Mouse (Mus musculus) embryo, embryonic 11 days (tissue): ENCODE results near the gene Ell.
A peak's percentile ranks its signal among the peaks of the same experiment; 100 is the strongest.
"Not testable (repeated sequence)": the region's sequence is repeated elsewhere in the genome, so short reads cannot be mapped to it uniquely, and the experiment has no call there.

Experiments
- DNase-seq: peaks from one replicate; pipeline ENCODE4 v3.0.0-alpha.2; 2015

Ell gene

DNA sequence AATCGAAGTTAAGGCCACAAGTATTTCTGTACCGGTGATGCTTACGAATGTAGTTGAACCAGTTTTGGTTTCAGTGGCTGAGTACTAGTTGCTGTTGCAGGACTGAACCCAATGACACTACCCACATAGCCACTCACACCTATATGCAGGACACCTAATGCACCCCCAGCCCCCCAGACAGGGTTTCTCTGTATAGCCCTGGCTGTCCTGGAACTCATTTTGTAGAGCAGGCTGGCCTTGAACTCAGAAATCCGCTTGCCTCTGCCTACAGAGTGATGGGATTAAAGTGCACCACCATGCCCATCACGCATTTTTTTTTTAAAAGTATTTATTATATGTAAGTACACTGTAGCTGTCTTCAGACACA, 32.2 kb upstream of the Ell start:
- DNase-seq = no peak

DNA sequence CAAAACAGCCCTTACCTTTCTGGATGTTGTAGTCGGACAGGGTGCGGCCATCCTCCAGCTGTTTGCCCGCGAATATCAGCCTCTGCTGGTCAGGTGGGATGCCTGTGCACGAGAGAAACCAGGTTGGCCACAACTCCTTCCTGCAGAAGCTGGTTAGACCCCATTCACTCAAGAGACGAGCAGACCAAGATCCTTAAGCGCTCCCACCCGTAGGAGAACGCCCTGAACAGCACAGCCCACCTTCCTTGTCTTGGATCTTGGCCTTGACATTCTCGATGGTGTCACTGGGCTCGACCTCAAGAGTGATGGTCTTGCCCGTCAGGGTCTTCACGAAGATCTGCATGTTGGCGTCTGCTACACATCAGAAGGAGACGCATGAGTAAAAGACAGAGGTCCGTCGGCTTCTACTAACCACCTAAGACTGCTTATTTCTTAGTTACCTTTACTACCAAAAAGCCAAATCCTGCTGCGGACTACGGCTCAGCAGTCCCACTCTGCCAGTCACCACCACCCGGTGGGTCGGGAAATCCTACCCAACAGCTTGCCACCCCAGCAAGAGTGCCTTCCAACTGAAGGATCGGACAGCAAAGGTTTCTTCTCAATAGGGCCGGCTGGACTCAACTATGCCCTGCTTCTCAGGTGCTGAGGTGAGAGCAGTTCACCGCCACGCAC, 29.8 kb upstream of the Ell start:
- no peak for DNase-seq

DNA sequence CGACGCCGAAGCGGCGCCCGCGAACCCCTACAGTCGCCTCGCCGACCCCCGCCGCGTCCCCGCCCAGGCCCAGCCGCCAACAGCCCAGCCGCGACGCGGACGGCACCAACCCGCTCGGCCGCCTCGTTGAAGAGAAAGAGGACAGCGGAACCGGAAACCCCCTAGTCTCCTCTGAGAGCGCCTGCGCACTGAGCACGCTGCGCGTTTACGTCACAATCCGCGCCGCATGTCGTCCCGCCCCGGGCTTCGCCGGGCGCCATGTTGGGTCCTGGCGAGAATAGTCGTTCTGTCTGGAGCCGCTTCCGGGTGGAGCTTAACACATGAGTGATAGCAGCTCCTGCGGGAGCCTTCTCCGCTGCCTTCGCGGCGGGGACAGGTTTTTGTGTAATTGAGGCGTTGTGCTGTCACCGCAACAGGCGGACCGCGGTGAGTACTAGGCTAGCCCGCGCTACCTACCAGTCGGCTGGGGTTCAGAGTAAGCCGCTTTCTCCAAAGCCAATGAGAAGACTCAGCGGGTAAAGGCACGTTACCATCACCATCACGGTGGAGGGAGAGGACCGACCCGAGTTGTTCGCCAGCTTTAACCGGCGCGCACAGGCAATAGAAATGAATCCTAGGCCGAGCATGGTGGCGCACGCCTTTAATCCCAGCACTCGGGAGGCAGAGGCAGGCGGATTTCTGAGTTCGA, 28.9 kb upstream of the Ell start, which contains the start of gene Uba52:
Gene Uba52, minus strand, starts transcription at position 574 of the 688 bp plus-strand sequence.
- peak; percentile 99 for DNase-seq

DNA sequence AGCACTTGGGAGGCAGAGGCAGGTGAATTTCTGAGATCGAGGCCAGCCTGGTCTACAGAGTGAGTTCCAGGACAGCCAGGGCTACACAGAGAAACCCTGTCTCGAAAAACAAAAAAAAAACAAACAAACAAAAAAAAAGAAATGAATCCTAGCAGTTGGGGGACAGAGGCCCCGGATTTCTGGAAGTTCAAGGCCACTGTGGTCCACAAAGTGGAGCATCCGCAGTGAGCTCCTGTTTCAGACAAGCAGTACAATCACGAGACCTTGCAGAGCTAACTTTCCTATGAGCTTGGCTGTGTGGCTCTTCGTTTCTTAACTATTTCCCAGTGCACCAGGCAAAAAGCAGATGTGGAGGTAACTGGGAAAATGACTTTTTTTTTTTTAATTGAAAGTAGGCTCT, 28.1 kb upstream of the Ell start:
- DNase-seq = not testable (repeated sequence)

DNA sequence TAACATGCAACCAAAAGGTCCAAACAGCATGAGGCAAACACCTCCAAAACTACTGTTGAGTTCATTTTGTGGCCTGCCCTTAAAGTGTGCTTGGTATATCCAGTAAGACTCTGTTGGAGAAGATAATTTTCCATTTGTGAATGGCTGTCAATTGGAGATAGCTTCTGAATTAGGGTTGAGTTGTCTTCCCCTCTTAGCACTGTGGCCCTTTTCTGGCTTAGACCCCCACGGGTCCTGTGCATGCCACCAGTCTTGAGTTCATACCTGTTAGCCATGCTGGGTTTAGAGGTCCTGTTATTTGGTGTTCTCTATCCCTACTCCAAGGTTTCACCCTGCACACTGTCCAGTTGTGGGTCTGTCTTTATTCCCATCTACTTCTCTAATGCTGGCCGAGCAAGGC, 27.5 kb upstream of the Ell start:
- DNase-seq = no peak

DNA sequence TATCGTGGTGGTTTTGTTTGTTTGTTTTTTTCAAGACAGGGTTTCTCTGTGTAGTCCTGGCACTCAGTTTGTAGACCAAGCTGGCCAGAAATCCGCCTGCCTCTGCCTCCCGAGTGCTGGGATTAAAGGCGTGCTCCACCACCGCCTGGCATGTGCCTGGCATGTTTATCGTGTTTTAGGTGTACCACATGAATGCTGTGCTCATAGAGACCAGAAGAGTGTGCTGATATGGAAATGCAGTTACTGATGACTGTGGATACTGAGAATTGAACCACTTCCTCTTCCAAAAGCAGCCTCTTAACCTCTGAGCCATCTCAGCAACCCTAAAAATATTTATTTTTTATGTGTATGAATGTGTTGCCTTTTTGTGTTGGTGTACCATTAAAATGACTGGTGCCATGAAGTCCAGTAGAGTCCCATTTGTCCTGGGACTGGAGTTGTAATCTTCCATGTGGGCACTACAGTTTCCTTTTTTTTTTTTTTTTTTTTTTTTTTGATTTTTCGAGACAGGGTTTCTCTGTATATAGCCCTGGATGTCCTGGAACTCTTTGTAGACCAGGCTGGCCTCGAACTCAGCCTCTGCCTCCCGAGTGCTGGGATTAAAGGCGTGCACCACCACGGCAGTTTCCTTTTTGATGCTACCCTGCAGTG, 26.9 kb upstream of the Ell start:
- no peak for DNase-seq

DNA sequence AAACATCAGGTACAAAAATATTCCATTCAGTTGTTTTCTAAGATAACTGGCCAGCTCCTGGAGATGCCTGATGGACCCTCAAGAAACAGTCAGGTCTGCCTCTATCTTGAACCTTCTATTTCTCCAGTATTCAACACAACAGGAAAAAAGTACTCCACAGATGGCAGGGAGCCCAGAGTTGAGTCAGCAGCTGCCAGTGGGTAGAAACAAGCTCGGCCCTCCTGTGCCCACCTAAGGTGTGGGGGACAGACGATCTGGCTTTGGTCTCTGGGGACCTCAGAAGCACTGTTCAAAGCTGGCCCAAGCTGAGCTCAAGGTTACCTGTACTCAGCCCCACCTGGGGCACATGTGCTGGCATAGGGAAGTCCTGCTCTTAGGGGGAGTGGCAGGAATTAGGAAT, 25.8 kb upstream of the Ell start:
- no peak for DNase-seq

DNA sequence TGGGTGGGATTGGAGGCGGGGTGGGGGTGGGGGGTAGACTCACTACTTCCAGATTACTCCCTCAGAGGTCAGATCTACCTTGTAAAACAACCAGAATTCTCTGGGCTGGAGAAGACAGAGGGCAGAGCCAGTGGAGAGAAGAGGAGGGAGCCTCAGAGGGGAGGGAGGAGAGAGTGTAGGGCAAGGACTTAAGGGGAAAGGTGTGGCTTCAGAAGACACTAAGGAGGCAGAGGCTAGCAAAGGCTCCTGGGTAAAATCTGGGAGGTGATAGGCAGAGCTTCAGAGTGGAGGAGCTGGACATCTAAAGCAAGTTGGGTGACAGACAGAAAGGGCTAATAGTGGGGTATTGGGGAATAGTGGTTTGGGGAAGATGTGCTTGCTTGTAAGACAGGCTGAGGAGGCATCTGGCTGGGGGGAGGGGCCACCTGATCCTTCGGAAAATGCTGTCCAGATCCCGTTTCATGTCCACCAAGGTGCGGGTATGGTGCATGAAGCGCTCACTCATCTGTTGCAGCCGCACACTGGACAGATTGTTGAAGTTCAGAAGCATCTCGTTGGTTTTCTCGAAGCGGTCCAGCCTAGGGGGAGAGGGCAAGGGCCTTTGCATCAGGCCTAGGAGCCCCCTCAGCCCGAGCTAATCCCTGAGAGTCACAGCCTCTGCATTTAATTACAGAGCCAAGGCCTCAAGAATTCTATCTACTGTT, 21.2 kb upstream of the Ell start:
- DNase-seq = no peak

DNA sequence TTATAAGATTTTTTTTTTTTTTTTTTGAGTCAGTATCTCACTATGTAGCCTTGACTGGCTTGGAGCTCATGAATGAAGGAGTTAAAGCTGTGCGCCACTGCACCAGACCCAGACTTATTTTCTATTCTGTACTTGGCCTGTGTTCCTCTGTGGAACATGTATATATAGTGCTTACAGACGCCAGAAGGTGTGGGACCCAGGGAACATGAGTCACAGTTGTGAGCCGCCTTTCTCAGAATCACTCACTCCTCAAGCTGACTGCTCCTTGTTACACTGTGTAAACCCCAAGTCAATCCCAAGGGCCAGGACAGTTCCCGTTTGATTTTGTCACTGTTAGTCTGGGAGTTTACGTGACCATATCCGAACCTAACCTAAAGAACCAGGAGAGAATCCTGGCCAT, 20.2 kb upstream of the Ell start:
- DNase-seq = no peak

DNA sequence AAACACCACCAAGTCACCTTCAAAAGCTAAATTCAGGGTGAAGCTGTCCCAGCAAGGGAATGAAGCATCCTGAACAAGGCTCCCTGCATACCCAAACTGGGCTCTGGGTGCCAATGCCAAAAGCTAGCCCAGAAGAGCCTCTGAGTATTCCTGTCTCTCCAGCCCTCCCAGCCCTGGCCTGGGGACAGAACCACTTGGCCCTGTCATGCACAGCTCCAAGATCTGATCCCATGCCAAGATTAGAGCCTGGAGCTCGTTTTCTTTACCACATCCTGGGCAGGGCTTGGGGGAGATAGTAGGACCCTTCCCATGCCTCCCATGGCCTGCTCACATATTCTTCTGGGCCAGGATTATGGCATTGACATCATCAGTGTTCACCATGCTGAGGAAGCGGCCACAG, 19.7 kb upstream of the Ell start:
- DNase-seq = no peak

DNA sequence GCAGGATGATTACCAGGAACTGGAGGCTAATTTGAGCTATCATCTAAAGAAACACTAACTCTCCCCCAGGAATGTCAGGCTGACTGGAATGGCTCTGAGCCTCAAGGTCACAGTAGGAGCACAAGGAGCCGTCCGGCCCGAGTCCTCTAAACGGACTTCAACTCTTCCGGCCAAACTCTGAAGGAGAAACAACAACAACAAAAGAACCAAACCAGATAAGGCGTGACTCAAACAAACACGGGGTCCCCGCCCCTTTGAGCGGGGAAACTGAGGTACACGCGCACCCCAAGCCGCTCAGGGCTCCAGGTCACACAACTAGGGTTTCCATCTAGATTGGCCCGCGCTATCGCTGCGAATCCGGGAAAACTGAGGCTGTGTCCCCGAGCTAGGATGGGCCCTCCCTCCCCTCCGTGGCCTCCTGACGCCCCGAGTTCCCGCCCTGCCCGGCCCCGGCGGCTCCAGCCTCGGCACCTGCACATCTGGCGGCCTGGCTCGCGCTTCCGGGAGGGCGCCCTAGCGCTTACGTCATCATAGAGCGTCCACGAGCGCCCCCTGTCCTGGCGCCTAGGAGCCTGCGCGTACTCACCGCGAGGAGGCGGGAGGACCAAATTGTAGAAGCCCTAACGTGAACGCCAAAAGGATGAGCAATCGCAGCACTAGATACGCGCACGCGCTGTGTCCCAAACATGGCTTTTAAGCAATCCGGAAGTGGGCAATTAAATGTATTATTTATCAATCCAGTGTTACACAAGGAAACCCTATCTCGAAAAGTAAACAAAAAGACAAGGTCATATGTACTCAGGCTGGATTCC, 16.5 kb upstream of the Ell start:
- peak; percentile 98 for DNase-seq

DNA sequence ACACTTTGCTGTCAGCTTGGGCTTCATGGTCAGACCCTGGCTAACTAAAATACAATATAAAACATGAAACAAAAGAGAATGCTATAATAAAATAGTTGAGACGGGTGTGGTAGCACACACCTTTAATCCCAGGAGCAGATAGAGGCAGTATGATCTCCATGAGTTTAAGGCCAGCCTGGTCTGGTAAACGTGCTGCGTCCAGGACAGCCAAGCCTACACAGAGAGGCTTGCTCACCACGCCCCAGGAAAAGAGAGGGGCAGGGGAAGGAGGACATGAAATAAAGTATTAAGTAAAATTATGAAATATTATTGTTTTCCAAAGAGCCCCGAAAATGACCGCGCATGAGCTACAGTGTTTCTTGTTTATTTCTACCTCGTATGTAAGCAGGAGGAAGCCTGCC, 12.1 kb upstream of the Ell start:
- no peak for DNase-seq

DNA sequence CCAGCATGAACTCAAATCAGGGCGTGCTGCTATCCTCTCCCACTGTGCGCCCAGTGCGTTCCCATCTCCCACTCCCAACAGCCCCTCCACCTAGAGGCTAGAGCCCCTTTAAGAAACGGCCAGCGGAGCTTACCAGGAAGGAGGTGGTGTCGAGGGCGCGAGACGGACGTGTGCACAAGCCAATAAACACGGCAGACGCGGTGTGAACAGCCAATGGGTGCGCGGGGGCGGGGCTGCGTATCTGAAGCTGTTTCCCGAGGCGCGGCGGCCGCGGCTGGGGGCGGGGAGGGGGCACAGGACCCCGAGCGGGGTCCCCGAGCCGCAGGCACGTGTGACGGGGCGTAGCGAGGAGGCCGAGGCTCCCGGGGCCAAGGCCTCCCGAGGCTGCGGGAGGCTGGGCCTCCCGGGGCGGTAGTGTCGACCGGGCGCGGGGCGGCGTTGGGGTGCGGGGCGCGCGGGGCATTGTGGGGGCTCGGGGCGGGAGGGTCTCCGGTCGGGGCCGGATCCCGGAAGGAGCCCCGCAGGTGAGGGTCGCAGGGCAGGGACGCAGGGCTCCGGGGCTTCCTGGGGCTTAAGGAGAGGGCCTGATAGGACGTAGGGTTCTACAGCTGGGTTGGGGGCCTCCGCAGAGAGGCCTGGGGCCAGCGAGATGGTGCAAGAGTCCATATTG, 11.6 kb upstream of the Ell start, which contains the start of the genes Fkbp8 and Kxd1:
Gene Fkbp8, plus strand, starts transcription at position 213 of the 670 bp plus-strand sequence.
Gene Kxd1, minus strand, starts transcription at position 445 of the 670 bp plus-strand sequence.
- peak; percentile 98 for DNase-seq

DNA sequence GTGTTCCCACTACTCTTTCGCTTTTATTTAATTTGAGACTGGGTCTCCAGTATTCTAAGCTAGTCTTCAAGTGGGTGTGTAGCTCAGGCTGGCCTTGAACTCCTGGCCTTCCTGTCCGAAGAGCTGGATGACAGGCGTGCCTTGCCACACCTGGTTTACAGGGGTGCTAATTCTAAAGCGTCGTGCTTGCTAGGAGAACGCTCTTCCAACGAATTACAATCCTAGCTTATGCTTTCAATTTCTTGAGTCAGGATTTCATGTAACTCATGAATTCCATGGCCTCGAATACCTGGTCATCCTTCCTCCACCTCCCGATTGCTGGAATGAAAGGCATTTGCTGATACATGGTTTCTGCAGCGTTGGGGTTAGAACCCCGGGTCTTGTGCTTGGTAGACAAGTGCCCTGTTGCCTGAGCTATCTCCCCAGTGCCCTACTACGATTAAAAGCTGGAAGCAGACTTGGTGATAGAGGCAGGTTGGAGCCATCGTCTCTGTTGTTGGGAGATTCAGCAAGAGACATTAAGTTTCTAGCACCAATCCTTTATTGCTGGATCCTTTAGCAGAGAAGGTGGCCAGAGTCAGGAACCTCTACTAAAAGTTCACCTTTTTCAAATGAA, 11.0 kb upstream of the Ell start:
- no peak for DNase-seq

DNA sequence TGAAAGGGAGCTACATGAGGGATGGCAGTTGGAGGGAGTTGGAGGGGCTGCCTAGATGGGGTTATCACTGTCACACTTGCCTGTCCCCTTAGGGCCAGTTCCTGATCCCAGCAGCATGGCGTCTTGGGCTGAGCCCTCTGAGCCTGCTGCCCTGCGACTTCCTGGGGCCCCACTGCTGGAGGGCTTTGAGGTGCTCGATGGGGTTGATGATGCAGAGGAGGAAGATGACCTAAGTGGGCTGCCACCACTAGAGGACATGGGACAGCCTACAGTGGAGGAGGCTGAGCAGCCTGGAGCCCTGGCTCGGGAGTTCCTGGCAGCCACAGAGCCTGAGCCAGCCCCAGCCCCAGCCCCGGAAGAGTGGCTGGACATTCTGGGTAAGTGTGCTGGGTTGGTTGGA, 10.0 kb upstream of the Ell start:
- no peak for DNase-seq

DNA sequence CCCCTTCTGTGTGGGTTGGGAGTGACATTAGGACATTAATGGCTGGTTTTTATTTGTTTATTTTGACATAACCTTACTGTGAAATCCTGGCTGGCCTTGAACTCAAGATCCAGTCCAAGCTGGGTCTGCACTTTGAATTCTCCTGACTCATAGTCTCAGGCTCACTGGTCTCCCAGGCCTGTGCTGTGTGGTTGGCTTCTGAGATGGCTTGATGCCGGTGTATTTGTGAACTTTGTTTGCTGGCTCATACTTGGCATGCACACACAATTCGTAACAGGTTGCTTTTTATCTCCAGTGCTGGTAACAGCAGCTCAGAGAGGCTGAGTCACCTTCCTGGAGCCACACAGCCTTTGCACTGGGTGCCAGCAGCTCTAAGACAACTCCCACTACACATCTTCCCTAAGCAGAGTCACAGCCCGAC, 9.5 kb upstream of the Ell start:
- no peak for DNase-seq

DNA sequence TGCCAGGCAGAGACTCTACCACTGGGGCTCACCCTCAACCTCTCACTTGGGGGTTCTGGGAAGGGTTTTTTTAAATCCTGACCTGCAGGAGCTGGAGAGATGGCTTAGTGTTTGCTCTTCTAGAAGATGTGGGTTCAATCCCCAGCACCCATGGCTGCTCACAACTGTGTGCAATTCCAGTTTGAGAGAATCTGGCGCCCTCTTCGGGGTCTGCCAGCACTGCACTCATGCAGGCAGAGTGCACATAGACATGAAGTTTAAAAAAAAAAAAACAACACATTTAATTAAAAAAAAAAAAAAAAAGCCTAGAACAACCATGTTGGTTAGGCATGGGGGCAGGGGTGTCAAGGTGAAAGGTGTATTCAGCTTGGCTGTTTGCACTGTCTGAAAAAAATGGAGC, 8.9 kb upstream of the Ell start:
- DNase-seq = no peak

DNA sequence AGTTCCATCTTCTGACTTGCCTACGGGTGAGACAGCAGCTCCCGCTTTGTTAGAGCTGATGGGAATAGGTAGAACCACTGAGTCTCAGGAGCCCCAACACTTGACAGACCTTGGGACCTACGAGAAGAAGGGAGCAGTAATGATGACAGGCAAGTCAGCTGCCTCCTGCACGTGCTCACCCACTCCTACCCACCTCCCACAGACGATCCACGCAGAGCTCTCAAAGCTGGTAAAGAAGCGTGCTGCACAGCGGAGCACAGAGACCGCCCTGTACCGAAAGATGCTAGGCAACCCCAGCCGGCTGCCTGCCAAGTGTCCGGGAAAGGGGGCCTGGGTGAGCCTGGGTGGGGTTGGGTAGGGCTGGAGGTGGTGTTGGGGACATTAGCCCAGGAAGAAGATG, 5.0 kb upstream of the Ell start:
- DNase-seq = no peak

DNA sequence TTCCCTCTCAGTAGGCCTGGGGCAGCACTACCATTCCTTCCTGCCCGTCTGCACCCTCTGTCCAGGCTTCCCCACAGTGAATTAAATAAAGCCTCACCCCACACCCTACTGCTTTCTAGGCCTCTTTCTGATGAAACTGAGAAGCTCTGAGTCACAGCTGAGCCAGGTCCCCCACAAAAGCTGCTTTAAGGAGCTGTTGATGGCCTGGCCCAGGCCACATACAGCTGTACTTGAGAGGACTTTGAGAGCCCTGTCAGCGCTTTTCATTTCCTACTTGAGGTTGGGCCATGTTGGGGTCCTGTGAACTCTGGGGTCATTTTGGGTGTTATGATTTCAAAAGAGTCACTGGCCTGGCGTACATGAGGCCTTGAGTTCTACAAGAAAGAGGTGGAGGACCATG, 4.0 kb upstream of the Ell start:
- no peak for DNase-seq

DNA sequence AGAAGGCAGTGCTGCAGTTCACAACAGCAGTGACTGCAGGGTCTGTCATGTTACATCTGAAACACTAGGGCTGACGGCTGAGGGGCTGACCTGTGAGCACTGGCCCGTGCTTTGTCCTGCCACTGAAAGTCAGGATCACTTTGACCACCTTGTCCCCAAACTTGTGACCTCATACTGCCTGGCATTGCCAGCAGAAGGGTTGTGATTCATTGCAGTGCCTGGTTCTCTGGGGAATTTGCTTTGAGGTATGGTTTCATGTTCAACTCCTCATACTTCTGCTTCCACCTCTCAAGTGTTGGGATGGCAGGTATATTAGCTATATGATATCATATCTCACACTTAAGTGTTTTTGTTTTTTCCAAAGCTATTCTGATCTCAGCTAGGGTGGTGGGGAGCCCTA, 3.6 kb upstream of the Ell start:
- no peak for DNase-seq

DNA sequence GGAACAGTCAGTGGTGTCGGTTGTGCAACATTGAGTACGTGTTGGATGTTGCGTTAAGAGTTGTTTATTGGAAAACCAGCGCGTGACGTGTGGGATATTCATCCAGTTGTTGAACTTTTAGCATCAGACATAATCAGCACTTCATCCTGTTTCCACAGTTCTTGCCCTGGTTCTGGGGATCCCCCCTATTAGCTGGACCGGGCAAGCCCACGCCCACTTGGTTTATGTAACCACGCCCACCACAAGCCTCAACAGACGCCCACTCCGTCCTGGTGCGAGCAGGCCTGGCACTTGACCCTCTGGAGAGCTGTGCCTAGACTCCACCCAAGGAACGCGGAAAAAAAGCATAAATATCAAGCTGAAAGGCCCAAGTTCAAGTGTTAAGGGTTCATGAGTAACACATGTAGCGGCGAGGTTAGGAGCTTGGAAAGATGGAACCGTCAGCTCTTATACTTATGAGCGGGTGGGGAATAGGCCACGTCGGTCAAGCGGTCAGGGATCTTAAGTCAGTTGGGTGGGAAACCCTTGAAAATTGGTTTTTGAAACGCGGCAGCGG, 1.2 kb upstream of the Ell start:
- DNase-seq = peak; percentile 74
